Mouse (Mus musculus) urinary bladder, adult 18-20 months (tissue): ENCODE data around the gene Ell2.
A peak's percentile ranks its signal among the peaks of the same experiment; 100 is the strongest.

Experiments used
- DNase-seq, 2 experiments: peaks; one replicate each; pipeline ENCODE4 v3.0.0; 2022; ENCODE audit warnings: low spot score in 2 of 2, mixed read lengths in 2 of 2

Gene Ell2

GRCm38 (mm10) chr13:75766967-75767366 is 60.4 kb downstream of the Ell2 start:
- no peak for DNase-seq

- no peak for DNase-seq
Observed at GRCm38 (mm10) chr13:75770744-75771143, 64.2 kb downstream of the Ell2 start.

- no peak for DNase-seq
Observed at GRCm38 (mm10) chr13:75771404-75771803, 64.8 kb downstream of the Ell2 start.

GRCm38 (mm10) chr13:75771984-75772730 is 65.6 kb downstream of the Ell2 start:
- no peak for DNase-seq

GRCm38 (mm10) chr13:75775961-75776360 is 69.4 kb downstream of the Ell2 start:
- DNase-seq, result no peak

- DNase-seq, result no peak
Observed at GRCm38 (mm10) chr13:75776692-75777091, 70.1 kb downstream of the Ell2 start.

- no peak for DNase-seq
Observed at GRCm38 (mm10) chr13:75778156-75778555, 71.6 kb downstream of the Ell2 start.

- no peak for DNase-seq
Observed at GRCm38 (mm10) chr13:75779169-75779568, 72.6 kb downstream of the Ell2 start.

GRCm38 (mm10) chr13:75780096-75780495 is 73.5 kb downstream of the Ell2 start:
- no peak for DNase-seq

GRCm38 (mm10) chr13:75785726-75786125 is 79.2 kb downstream of the Ell2 start:
- DNase-seq, result no peak

GRCm38 (mm10) chr13:75786264-75786663 is 79.7 kb downstream of the Ell2 start:
- DNase-seq, result no peak

GRCm38 (mm10) chr13:75787364-75787763 is 80.8 kb downstream of the Ell2 start:
- DNase-seq, result no peak

- no peak for DNase-seq
Observed at GRCm38 (mm10) chr13:75788178-75788577, 81.6 kb downstream of the Ell2 start.

- no peak for DNase-seq
Observed at GRCm38 (mm10) chr13:75789061-75789834, 82.7 kb downstream of the Ell2 start.

GRCm38 (mm10) chr13:75790550-75791205 is 84.1 kb downstream of the Ell2 start:
- DNase-seq, result no peak

- no peak for DNase-seq
Observed at GRCm38 (mm10) chr13:75793863-75794629, 87.5 kb downstream of the Ell2 start.

GRCm38 (mm10) chr13:75797369-75798141 is 91.0 kb downstream of the Ell2 start:
- DNase-seq, result peak; percentile 86

GRCm38 (mm10) chr13:75798413-75799302 is 92.1 kb downstream of the Ell2 start:
- DNase-seq, result peak in 1 of 2 experiments; percentile 14

GRCm38 (mm10) chr13:75799421-75799820 is 92.9 kb downstream of the Ell2 start:
- DNase-seq, result no peak

GRCm38 (mm10) chr13:75807969-75808368 is 101.4 kb downstream of the Ell2 start:
- DNase-seq, result no peak
